Mouse (Mus musculus): ENCODE measurements around the gene Lmntd2. TPM values are rescaled to one million over a fixed set of nuclear protein-coding genes. Genes with fewer than 3 reads are reported as not detected.

Gene Lmntd2
- polyA plus RNA-seq, 2 experiments: 0.95 to 6.6 TPM

DNA sequence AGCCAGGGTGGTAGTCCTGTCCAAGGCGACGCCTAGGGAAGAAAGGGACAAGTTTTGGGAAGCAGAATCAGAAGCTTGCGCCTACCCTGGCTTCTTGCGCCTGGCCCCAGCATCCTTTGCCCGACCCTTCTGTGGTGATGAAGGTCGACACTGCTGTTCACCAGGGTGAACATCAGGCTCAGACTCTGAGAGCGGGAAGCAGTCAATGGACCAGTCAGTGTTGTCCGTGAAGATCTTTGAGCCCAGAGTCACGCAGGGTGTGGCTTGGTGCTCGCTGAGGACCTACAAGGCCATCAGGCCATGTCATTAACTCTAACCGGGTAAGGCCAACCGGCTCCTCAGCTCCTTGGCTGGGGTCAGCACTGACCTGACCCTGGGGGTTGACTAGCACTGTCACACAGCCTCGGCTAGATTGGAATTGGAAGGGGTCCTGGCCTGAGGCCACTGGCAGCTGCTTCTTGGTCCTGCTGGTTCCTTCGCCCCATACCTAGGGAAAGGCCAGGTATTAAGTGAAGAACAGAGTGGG lies 3.2 kb downstream of the Lmntd2 start:
- no peak for ATAC-seq (ENCODE audit: low FRiP score, low read depth)
- no peak overlapping the region for H3K9ac ChIP-seq (ENCODE audit: low read depth, low read length, severe bottlenecking)

DNA sequence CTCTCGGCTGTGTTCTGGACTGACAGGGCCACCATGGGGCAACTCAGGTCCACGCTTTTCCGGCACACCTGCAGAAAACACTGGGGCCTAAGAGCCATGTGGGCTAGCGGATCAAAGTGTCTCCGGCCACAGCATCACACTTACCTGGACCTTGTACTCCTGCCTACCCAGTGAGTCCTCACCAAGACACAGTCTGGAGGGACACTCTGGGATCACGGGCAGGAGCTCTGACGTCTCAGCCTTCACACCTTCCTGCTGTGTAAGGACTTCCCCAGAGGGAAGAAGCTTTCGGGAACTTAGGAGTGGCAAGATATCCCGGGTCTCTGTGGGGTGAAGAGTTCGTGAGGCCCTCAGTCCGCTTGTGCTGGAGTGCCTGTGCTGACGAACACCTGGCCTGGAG lies 3.7 kb downstream of the Lmntd2 start:
- no peaks in the 10 kb centered on the region for H3K36me3 ChIP-seq (ENCODE audit: control insufficient read depth, insufficient read depth, low read length)
- ATAC-seq (ENCODE audit: low FRiP score, low read depth) (no peak), DNase-seq (ENCODE audit: low spot score) (no peak)
- H3K4me3 ChIP-seq (replicated peaks; ENCODE audit: low read length): no peak overlapping the region
- H3K4me2 ChIP-seq (replicated peaks; ENCODE audit: low read depth, low read length, severe bottlenecking): no peak overlapping the region
- H3K4me1 ChIP-seq (ENCODE audit: control insufficient read depth, insufficient read depth, low read length): no peaks in the 10 kb centered on the region
- no peaks in the 10 kb centered on the region for H3K27me3 ChIP-seq (ENCODE audit: control insufficient read depth, insufficient read depth, low read length)
- no peak overlapping the region for H3K9ac ChIP-seq (ENCODE audit: low read depth, low read length, severe bottlenecking)
- no peaks in the 10 kb centered on the region for H3K9me3 ChIP-seq (ENCODE audit: control insufficient read depth, low read length)
- TF ChIP-seq POLR2A (IDR thresholded peaks at IDR 0.05; ENCODE audit: borderline replicate concordance, extremely low read depth, insufficient read depth, insufficient read length): no peak
- no peak overlapping the region for H3K27ac ChIP-seq (replicated peaks; ENCODE audit: low read depth, low read length)
- WGBS: 73% methylated on average over 12 of the region's 12 CpGs

More for the DNA sequence above, 3.2 kb downstream of the Lmntd2 start:
- no peak overlapping the region for H3K27ac ChIP-seq (replicated peaks; ENCODE audit: low read depth, low read length)
- TF ChIP-seq POLR2A (IDR thresholded peaks at IDR 0.05; ENCODE audit: borderline replicate concordance, extremely low read depth, insufficient read depth, insufficient read length): no peak
- H3K4me2 ChIP-seq (replicated peaks; ENCODE audit: low read depth, low read length, severe bottlenecking): no peak overlapping the region
- no peak for DNase-seq (ENCODE audit: low spot score)
- H3K36me3 ChIP-seq (ENCODE audit: control insufficient read depth, insufficient read depth, low read length): no peaks in the 10 kb centered on the region
- 84% methylated on average over 14 of the region's 14 CpGs for WGBS
- no peaks in the 10 kb centered on the region for H3K4me1 ChIP-seq (ENCODE audit: control insufficient read depth, insufficient read depth, low read length)
- H3K4me3 ChIP-seq (replicated peaks; ENCODE audit: low read length): no peak overlapping the region
- H3K27me3 ChIP-seq (ENCODE audit: control insufficient read depth, insufficient read depth, low read length): no peaks in the 10 kb centered on the region
- H3K9me3 ChIP-seq (ENCODE audit: control insufficient read depth, low read length): no peaks in the 10 kb centered on the region

- Histone ChIP-seq H3K36me3 (ENCODE audit: control insufficient read depth, insufficient read depth, low read length) (no peaks in the 10 kb centered on the region), H3K4me2 (replicated peaks; ENCODE audit: low read depth, low read length, severe bottlenecking) (no peak overlapping the region), H3K9me3 (ENCODE audit: control insufficient read depth, low read length) (no peaks in the 10 kb centered on the region), H3K4me3 (replicated peaks; ENCODE audit: low read length) (no peak overlapping the region), H3K27ac (replicated peaks; ENCODE audit: low read depth, low read length) (no peak overlapping the region), H3K9ac (ENCODE audit: low read depth, low read length, severe bottlenecking) (no peak overlapping the region), H3K27me3 (ENCODE audit: control insufficient read depth, insufficient read depth, low read length) (no peaks in the 10 kb centered on the region), H3K4me1 (ENCODE audit: control insufficient read depth, insufficient read depth, low read length) (no peaks in the 10 kb centered on the region)
- 79% methylated on average over 3 of the region's 3 CpGs for WGBS
- no peak for DNase-seq (ENCODE audit: low spot score)
- TF ChIP-seq POLR2A (IDR thresholded peaks at IDR 0.05; ENCODE audit: borderline replicate concordance, extremely low read depth, insufficient read depth, insufficient read length): no peak
- no peak for ATAC-seq (ENCODE audit: low FRiP score, low read depth)
These were observed 4.4 kb downstream of the Lmntd2 start for GRCm38 (mm10) chr7:141209526-141209925.

DNA sequence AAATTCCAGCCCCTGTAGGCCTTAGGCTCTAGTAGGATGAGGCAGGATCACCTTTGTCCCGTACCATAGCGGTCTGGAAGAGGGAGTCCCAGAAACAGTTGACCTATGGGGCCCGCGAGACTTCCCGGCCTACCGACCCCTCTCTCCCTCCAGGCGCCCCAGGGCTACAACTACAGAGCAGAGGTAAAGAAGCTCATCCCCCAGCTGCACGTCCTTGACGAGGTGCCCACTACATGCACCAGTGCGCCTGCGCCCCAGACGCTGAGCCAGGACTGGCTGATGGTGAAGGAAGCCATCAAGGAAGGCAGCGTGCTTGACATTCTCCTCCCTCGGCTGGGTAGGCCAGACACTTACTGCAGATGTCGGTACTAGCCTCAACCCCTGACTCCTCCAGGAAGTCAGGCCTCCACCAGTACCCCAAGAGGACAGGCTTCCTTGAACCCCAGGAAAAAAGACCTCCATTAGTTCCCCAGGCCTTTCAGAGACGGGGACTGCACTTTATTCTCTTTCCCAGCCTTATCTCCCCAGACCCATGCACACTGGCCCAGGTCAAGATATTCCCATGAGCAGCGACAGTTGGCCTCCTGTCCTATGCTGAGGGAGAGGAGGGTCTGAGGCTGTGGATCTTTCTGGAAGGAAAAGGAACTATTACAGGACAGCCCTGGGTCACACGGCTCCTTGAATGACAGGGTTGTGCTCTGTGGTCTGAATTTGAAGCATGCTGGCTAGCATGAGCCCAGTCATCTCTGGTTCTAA lies 7.5 kb downstream of the Lmntd2 start:
- H3K4me3 ChIP-seq (replicated peaks; ENCODE audit: low read length): no peak overlapping the region
- H3K36me3 ChIP-seq (ENCODE audit: control insufficient read depth, insufficient read depth, low read length): no peaks in the 10 kb centered on the region
- H3K4me1 ChIP-seq (ENCODE audit: control insufficient read depth, insufficient read depth, low read length): no peaks in the 10 kb centered on the region
- H3K27ac ChIP-seq (replicated peaks; ENCODE audit: low read depth, low read length): no peak overlapping the region
- no peak for DNase-seq (ENCODE audit: low spot score)
- ATAC-seq (ENCODE audit: low FRiP score, low read depth): no peak
- H3K9me3 ChIP-seq (ENCODE audit: control insufficient read depth, low read length): no peaks in the 10 kb centered on the region
- H3K27me3 ChIP-seq (ENCODE audit: control insufficient read depth, insufficient read depth, low read length): no peaks in the 10 kb centered on the region
- no peak overlapping the region for H3K9ac ChIP-seq (ENCODE audit: low read depth, low read length, severe bottlenecking)
- H3K4me2 ChIP-seq (replicated peaks; ENCODE audit: low read depth, low read length, severe bottlenecking): no peak overlapping the region
- WGBS: 90% methylated on average over 18 of the region's 18 CpGs
- no peak for TF ChIP-seq POLR2A (IDR thresholded peaks at IDR 0.05; ENCODE audit: borderline replicate concordance, extremely low read depth, insufficient read depth, insufficient read length)

GRCm38 (mm10) chr7:141205504-141205903 lies 8.4 kb downstream of the Lmntd2 start:
- WGBS: 89% methylated on average over 5 of the region's 5 CpGs
- H3K9me3 ChIP-seq (ENCODE audit: control insufficient read depth, low read length): no peaks in the 10 kb centered on the region
- no peak for ATAC-seq (ENCODE audit: low FRiP score, low read depth)

More at GRCm38 (mm10) chr7:141205504-141205903, 8.4 kb downstream of the Lmntd2 start:
- no peak for TF ChIP-seq POLR2A (IDR thresholded peaks at IDR 0.05; ENCODE audit: borderline replicate concordance, extremely low read depth, insufficient read depth, insufficient read length)
- DNase-seq (ENCODE audit: low spot score): no peak
- Histone ChIP-seq H3K27ac (replicated peaks; ENCODE audit: low read depth, low read length) (no peak overlapping the region), H3K4me1 (ENCODE audit: control insufficient read depth, insufficient read depth, low read length) (no peaks in the 10 kb centered on the region), H3K4me2 (replicated peaks; ENCODE audit: low read depth, low read length, severe bottlenecking) (no peak overlapping the region), H3K36me3 (ENCODE audit: control insufficient read depth, insufficient read depth, low read length) (no peaks in the 10 kb centered on the region), H3K27me3 (ENCODE audit: control insufficient read depth, insufficient read depth, low read length) (no peaks in the 10 kb centered on the region), H3K4me3 (replicated peaks; ENCODE audit: low read length) (no peak overlapping the region), H3K9ac (ENCODE audit: low read depth, low read length, severe bottlenecking) (no peak overlapping the region)

Measured in limb, embryonic 14.5 days (tissue).